Mouse (Mus musculus): ENCODE measurements around the gene Nudt16l1.

- TF ChIP-seq CTCF (IDR thresholded peaks at IDR 0.05; ENCODE audit: control insufficient read depth, insufficient read depth, low read length): no peak
- no peak for TF ChIP-seq POLR2A (IDR thresholded peaks at IDR 0.05; ENCODE audit: borderline replicate concordance, control insufficient read depth, low read depth, low read length)
Measured at GRCm38 (mm10) chr16:4942868-4943267, 4.3 kb downstream of the Nudt16l1 start.

Data from bone marrow, adult 2 months (tissue).